Mouse (Mus musculus): ENCODE measurements around the gene Atp1b1. TPM values are rescaled to one million over a fixed set of nuclear protein-coding genes. Genes with fewer than 3 reads are reported as not detected.
A peak's percentile ranks its signal among the peaks of the same experiment; 100 is the strongest.

Atp1b1 gene
- total RNA-seq, 2 experiments from 2014 or later, result 1,826 to 1,842 TPM

DNA sequence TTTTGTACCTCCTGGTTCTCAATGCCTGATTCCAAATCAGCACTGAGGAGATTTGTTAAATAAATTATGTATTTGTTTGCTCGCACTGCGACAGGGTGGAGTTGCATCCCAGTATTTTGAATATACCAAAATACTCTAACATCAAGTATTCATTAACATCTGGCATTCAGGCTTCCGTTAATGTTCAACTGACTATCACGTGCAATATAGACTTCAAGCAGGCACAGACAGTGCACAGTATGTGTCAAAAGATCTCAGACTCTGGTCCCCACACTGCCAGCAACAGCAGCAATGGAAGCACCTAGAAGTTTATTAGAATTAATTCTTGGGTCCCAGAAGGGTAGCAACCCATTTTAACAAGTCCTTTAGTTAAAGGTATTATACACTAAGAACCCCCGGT lies 13.5 kb upstream of the Atp1b1 start:
- DNase-seq (ENCODE audit: low spot score in 2 of 2), result no peak
- intact Hi-C loops (cut with DNase I), result loop anchor here (5.0 kb wide), 1 partner anchor 106 kb away; no protein-coding TSS in a partner anchor

GRCm38 (mm10) chr1:164470985-164471384 lies 12.8 kb upstream of the Atp1b1 start:
- DNase-seq (ENCODE audit: low spot score in 2 of 2), result no peak
- intact Hi-C loops (cut with DNase I), result loop anchor here (5.0 kb wide), 1 partner anchor 106 kb away; no protein-coding TSS in a partner anchor

DNA sequence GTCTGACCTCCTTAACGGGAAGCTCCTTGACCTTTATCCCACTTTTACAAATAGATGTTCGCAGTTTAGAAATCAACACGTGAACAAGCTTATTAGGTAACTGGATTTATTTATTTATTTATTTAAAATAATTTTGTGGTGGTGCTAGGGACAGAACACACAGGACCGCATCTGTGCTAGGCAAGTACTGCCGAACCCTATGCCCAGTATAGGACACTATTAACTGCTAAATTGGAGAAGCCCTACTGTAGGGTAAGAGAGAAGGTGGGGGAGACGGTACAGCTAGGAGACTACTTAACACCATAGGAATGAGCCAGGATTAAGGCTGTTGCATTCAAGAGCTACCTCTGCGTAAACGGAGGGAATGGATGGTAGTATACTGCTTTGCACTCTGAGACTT lies 10.2 kb upstream of the Atp1b1 start:
- intact Hi-C loops (cut with DNase I), result loop anchor here (10.0 kb wide), 1 partner anchor 296 kb away; no protein-coding TSS in a partner anchor
- DNase-seq (ENCODE audit: low spot score in 2 of 2), result no peak

GRCm38 (mm10) chr1:164467406-164467805 lies 9.3 kb upstream of the Atp1b1 start:
- DNase-seq (ENCODE audit: low spot score in 2 of 2), result no peak
- intact Hi-C loops (cut with DNase I), result loop anchor here (10.0 kb wide), 1 partner anchor 297 kb away; no protein-coding TSS in a partner anchor

DNA sequence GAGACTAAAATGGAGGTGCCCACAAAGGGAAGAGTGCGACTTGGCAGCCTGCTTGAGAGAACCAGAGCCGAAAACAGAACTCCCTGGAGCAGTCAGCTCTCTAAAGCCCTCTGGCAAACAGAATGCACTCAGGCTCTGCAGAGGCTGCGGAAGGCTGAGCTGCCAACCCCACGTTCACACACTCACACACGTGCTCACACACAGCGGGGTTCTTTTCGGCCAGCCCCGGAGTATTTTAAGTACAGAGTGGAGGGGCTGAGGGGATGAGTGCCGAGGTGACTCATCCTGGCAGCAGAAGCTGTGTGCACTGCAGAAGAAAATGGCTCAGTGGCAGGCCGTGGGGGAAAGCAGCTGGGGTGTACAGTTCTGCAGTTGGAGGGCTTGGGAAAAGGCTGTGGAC lies 3.6 kb upstream of the Atp1b1 start:
- intact Hi-C loops (cut with DNase I), result loop anchor here (5.0 to 10.0 kb wide), 2 partner anchors 81 to 303 kb away; no protein-coding TSS in a partner anchor
- DNase-seq (ENCODE audit: low spot score in 2 of 2), result peak; percentile 82 to 92

DNA sequence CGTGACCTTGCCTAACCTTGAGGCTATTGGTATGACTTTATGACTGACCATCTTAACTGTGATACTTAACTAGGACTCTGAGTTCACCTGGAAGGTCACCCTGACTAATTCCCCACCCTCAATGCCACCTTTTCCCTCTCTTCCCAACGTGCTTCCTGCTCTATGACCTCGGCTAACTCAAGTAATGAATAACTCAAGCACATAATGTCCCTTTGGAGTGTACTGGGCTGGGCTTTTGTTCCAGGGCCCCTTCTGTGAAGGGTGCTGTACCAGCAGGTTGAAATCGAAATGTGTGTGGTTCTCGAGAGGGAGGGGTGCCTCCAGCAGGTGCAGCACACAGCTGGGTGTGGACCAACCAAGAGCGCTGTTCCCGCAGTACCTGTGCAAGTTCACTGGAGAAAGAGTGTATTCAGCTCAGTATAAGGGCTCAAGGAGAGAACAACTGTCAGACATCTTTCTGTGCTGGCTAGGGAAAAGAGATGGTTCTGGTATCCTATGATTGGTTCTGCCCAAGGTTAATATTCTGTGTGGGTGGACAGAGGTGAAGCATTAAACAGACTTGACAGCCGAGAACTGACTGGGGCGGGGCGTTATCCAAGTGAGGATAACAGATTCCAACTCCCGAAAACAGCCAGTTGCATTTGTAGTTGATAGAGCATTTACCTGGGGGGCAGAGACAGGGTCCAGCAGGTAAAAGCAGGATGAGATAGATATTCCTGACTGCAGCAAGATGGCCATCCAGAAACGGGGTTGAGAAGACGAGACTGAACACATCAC lies 3.0 kb upstream of the Atp1b1 start:
- intact Hi-C loops (cut with DNase I), result loop anchor here (5.0 to 10.0 kb wide), 2 partner anchors 81 to 304 kb away; no protein-coding TSS in a partner anchor
- DNase-seq (ENCODE audit: low spot score in 2 of 2), result peak; percentile 11 to 19

DNA sequence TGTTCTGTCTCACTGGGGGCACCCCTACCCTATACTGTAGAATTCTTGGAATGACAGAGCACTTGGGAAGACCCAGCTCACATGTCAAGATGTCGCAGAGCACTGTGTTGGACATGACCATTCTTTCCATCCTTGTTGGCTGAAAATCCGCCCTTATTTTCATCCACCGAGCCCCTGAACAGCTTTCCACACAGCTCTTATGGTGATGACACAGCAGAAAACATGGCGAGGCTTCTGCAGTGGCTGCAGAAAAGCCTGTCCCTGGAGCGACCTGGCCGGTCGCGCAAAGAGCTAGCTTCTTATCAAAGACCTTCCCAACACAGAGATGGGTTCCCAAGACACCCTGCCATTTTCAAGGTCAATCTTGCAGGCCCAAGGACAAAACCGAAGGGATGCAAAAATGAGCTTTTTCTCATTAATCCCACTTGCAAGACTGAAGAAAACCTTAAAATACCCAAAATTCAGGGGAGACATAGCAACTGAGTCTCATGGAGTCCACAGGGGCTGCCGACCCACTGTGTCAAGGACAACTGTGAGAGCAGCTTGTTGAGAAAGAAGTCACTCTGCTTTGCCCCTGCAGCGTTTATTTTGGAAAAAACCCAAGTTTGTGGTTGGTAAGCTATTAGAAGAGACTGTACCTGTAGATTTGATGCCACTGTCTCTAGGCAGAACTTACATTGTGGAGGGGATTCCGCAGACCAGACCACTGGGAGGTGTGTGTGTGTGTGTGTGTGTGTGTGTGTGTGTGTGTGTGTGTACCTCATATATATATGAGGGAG lies 1.2 kb upstream of the Atp1b1 start:
- peak; percentile 25 to 28 for DNase-seq (ENCODE audit: low spot score in 2 of 2)

GRCm38 (mm10) chr1:164458621-164459051 lies 481 bp upstream of the Atp1b1 start:
- peak; percentile 57 to 63 for DNase-seq (ENCODE audit: low spot score in 2 of 2)
- intact Hi-C loops (cut with DNase I), result loop anchor here (2.0 to 5.0 kb wide), 4 partner anchors 116 to 659 kb away; no protein-coding TSS in a partner anchor

More for the DNA sequence above, 1.2 kb upstream of the Atp1b1 start:
- intact Hi-C loops (cut with DNase I), result loop anchor here (2.0 to 5.0 kb wide), 4 partner anchors 115 to 658 kb away; no protein-coding TSS in a partner anchor

GRCm38 (mm10) chr1:164457531-164458244 lies 467 bp downstream of the Atp1b1 start:
- peak; percentile 55 to 77 for DNase-seq (ENCODE audit: low spot score in 2 of 2)
- intact Hi-C loops (cut with DNase I), result loop anchor here (2.0 to 5.0 kb wide), 5 partner anchors 117 to 660 kb away; no protein-coding TSS in a partner anchor

DNA sequence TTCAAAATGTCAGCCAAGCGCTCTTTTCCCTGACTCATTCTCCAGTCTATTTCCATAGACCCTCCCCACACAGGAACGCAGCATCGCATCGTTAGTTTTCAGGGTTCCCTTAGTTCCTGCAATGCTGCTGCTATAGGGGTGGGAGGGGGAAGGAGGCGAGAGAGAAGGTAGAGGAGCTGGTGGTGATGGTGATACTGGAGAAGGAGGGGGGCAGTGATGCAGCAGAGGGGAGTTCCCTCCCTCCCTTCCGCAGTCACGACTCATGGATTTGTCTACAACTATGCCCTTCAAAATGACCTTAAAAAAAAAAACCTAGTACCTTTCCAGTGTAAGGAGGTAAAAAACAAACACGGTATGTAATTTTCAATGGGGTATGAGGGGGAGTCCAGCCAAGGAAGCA lies 1.4 kb downstream of the Atp1b1 start:
- peak; percentile 53 to 69 for DNase-seq (ENCODE audit: low spot score in 2 of 2)
- intact Hi-C loops (cut with DNase I), result loop anchor here (2.0 to 5.0 kb wide), 4 partner anchors 226 to 661 kb away; no protein-coding TSS in a partner anchor

- peak; percentile 48 to 55 for DNase-seq (ENCODE audit: low spot score in 2 of 2)
- intact Hi-C loops (cut with DNase I), result loop anchor here (2.0 to 5.0 kb wide), 4 partner anchors 227 to 661 kb away; no protein-coding TSS in a partner anchor
These were observed 2.1 kb downstream of the Atp1b1 start for GRCm38 (mm10) chr1:164456065-164456464.

DNA sequence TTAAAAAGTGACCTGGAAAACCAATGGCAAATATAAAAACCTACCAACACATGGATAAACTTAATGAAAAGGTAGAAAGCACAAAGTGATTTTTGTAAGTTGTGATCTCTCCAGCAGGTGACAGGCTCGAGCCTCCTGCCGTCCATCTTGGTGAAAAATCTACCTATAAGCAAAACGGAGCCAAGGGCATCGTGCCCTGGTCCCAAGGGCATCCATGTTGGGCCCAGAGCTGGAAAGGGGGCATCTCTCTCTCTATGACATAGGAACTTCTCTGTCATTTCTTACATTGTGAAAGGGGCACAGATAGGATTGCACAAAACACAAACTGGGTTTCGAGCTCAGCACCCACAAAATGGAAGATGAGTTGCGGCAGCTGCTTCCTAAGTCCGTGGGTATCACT lies 2.5 kb downstream of the Atp1b1 start:
- peak; percentile 53 to 54 for DNase-seq (ENCODE audit: low spot score in 2 of 2)
- intact Hi-C loops (cut with DNase I), result loop anchor here (2.0 to 5.0 kb wide), 4 partner anchors 227 to 662 kb away; no protein-coding TSS in a partner anchor

DNA sequence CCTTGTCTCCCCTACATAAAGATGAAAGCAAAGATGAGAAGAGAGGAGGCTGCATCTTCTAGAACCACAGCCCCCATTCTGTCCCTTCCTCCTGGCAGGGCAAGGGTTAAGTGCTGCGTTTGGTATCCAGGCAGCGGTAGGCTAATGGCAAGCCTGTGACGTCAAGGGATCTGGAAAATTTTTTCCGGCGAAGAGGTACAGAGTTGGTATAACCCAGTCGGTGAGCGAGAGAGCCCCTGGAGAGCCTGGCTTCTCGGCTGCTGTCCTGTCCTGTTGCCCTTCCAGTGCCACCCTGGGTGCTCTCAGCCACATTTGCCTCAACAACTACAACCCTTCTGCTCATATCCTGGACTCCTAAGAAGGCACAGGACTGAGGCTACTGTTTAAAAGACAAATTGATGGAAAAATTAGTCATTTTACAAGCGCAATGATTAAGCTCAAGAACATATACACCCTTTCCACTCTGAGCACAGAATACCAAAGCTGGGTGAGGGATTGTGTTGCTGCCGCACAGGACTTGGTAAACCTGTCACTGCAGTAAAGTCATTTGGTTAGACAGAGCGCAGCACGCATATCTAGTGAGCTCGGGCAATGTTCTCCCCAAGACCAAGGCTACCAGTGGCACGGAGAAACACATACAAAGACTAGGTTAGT lies 3.3 kb downstream of the Atp1b1 start:
- intact Hi-C loops (cut with DNase I), result loop anchor here (5.0 kb wide), 4 partner anchors 447 to 677 kb away; no protein-coding TSS in a partner anchor
- peak; percentile 80 to 88 for DNase-seq (ENCODE audit: low spot score in 2 of 2)

DNA sequence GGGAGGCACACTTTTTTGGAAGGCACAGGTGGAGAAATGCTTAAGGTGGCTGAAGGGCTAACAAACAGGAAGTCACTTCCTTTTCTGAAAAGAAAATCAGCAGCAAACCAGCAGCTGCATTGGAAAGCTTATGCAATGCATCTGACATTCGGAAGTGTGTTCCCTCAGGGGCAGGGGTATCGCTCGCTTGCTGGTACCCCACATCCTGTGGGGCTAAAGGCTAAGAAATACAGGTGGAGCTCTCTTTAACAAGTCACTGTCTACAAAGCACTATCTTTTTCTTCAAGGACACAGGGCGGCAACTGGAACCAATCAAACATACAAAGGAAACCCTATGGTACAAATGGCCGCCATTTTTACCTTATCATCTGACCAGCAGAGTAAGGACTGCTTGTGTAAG lies 4.4 kb downstream of the Atp1b1 start:
- no peak for DNase-seq (ENCODE audit: low spot score in 2 of 2)

GRCm38 (mm10) chr1:164453146-164453545 lies 5.0 kb downstream of the Atp1b1 start:
- no peak for DNase-seq (ENCODE audit: low spot score in 2 of 2)
- intact Hi-C loops (cut with DNase I), result loop anchor here (5.0 kb wide), 1 partner anchor 679 kb away; no protein-coding TSS in a partner anchor

More for the DNA sequence above, 4.4 kb downstream of the Atp1b1 start:
- intact Hi-C loops (cut with DNase I), result loop anchor here (5.0 kb wide), 1 partner anchor 679 kb away; no protein-coding TSS in a partner anchor

DNA sequence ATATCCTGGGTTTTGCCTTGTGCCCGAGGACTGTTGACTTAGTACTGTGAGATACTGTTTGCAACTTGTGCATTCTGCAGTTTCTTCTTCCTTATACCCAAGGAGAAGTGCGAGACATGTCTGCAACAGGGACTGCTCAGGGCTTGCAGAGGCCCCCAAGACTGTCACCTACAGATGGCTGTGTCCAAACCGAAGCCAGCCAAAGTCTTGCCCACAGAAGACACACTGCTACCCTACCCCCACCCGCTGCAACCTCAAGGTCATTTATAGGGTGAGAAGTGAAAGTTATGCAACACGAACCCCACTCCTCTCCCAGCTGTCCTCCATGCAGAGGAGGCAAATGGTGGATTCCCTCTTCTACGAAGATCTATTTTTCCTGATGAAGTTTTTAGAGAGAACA lies 5.6 kb downstream of the Atp1b1 start:
- DNase-seq (ENCODE audit: low spot score in 2 of 2), result no peak
- intact Hi-C loops (cut with DNase I), result loop anchor here (5.0 kb wide), 1 partner anchor 680 kb away; no protein-coding TSS in a partner anchor

DNA sequence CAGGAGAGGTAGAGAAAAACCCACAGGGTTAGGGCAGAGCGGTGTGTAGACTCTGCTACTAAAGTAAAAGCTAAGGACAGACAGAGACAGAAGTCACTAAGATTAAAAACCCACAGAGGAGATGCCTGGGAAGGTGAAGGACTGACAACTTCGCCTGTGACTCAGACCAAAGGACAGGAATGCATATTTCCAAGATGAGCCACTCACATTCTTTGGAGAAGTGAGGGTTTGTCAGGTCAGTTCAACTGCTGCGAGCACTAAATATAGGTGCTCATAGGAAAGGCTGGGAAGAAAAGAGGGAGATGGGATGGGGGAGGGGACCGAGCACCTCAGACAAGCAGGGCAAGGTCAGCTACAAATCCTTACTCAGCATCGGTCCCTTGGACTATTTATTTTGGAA lies 6.8 kb downstream of the Atp1b1 start:
- peak in 1 of 2 experiments; percentile 19 for DNase-seq (ENCODE audit: low spot score in 2 of 2)
- intact Hi-C loops (cut with DNase I), result loop anchor here (5.0 kb wide), 1 partner anchor 681 kb away; no protein-coding TSS in a partner anchor

DNA sequence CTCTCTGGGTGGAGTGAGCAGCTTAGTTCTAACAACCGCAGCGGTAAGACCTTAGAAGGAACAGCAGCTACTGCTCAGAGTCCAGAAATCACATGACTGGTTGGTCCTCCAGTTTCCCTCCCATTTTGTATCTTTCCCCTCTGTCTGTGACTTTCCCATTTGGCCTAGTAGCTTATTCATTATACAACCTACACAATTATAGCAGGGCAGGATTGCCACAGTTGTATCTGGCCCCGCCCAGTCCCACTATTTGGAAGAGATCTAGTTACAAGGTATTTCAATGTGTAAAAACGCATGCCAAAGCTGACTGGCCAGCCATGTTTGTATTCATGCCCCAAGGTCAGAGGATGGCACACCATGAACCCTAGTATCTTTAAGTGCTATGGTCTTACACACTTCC lies 7.5 kb downstream of the Atp1b1 start:
- intact Hi-C loops (cut with DNase I), result loop anchor here (5.0 kb wide), 1 partner anchor 682 kb away; no protein-coding TSS in a partner anchor
- no peak for DNase-seq (ENCODE audit: low spot score in 2 of 2)

All from left cerebral cortex, postnatal 14 days (tissue).